Mouse (Mus musculus) liver, postnatal 0 days (tissue): ENCODE results near the gene Mrpl22.
A peak's percentile ranks its signal among the peaks of the same experiment; 100 is the strongest.
"Not testable (repeated sequence)": the region's sequence is repeated elsewhere in the genome, so short reads cannot be mapped to it uniquely, and the experiment has no call there.

ENCODE experiments used
- CTCF ChIP-seq: sonication (generic); IDR thresholded peaks from 2 replicates; pipeline ENCODE4 v1.5.1; 2016; ENCODE audit warnings: antibody characterized with exemption, low read depth
- EP300 ChIP-seq: IDR thresholded peaks from 2 replicates; pipeline ENCODE4 v1.6.1; 2016; ENCODE audit warnings: antibody characterized with exemption, low read depth, mild to moderate bottlenecking

GRCm38 (mm10) chr11:58199229-58200037 is 28.0 kb downstream of the Mrpl22 start, which contains the start of the genes Igtp and Irgm2:
- TF ChIP-seq CTCF: not testable (repeated sequence)
- peak; percentile 31; the same call in 1 of the 2 replicates for TF ChIP-seq EP300
